24 mouse cellular contexts compared by ENCODE assay signal in genomic region chr5:64683419-64683818, GRCm38 (mm10).
"Had no signal": no experiment of that assay in that cellular context is flagged by ENCODE, and none has a peak within 500 bp of the region (broad histone marks: within the 10 kb centered on the region; RNA-seq: fewer than 3 reads in every experiment).

No protein-coding gene starts in this region.

- DNase-seq: gastrocnemius, postnatal 14 days; gastrocnemius, postnatal 36 days; heart, adult 11 months; heart, adult 2 months; heart, postnatal 14 days; heart, postnatal 36 days; kidney, adult 18-20 months; kidney, adult 8-10 months; kidney, postnatal 10 days; kidney, postnatal 25 days; kidney, postnatal 4 days; layer of hippocampus, adult 9-11 months; layer of hippocampus, postnatal 36 days; left cerebral cortex, postnatal 4 days had no signal

- ATAC-seq: hindbrain, postnatal 0 days; intestine, embryonic 15.5 days; intestine, postnatal 0 days; liver, embryonic 12.5 days had no signal

- H3K9me3 ChIP-seq: heart, embryonic 13.5 days; heart, embryonic 15.5 days; hindbrain, embryonic 15.5 days; intestine, embryonic 15.5 days; limb, embryonic 15.5 days had no signal

- H3K4me1 ChIP-seq: hindbrain, embryonic 13.5 days; hindbrain, embryonic 15.5 days; limb, embryonic 13.5 days had no signal

- H3K27ac ChIP-seq: heart, embryonic 15.5 days; hindbrain, embryonic 13.5 days; hindbrain, embryonic 15.5 days; hindbrain, postnatal 0 days; intestine, embryonic 15.5 days; limb, embryonic 13.5 days; limb, embryonic 15.5 days; liver, embryonic 12.5 days had no signal

- H3K36me3 ChIP-seq: heart, embryonic 13.5 days; heart, embryonic 15.5 days; hindbrain, embryonic 13.5 days; hindbrain, embryonic 15.5 days; intestine, embryonic 15.5 days; limb, embryonic 13.5 days; limb, embryonic 15.5 days; liver, embryonic 12.5 days had no signal

- H3K27me3 ChIP-seq: heart, embryonic 13.5 days; heart, embryonic 15.5 days; hindbrain, embryonic 13.5 days; hindbrain, embryonic 15.5 days; intestine, embryonic 15.5 days; limb, embryonic 13.5 days; limb, embryonic 15.5 days; liver, embryonic 12.5 days had no signal

- H3K4me3 ChIP-seq: heart, adult 2 months; heart, embryonic 13.5 days; heart, embryonic 15.5 days; hindbrain, embryonic 13.5 days; hindbrain, embryonic 15.5 days; intestine, embryonic 15.5 days; limb, embryonic 13.5 days; limb, embryonic 15.5 days; liver, embryonic 12.5 days had no signal
